Mouse (Mus musculus) layer of hippocampus, adult 9-11 months (tissue): ENCODE measurements around the gene Phlpp2.
"Not testable (repeated sequence)": the region's sequence is repeated elsewhere in the genome, so short reads cannot be mapped to it uniquely, and the experiment has no call there.

Source experiments
- DNase-seq: peaks from one replicate; pipeline ENCODE4 v3.0.0; 2022

Gene Phlpp2

DNA sequence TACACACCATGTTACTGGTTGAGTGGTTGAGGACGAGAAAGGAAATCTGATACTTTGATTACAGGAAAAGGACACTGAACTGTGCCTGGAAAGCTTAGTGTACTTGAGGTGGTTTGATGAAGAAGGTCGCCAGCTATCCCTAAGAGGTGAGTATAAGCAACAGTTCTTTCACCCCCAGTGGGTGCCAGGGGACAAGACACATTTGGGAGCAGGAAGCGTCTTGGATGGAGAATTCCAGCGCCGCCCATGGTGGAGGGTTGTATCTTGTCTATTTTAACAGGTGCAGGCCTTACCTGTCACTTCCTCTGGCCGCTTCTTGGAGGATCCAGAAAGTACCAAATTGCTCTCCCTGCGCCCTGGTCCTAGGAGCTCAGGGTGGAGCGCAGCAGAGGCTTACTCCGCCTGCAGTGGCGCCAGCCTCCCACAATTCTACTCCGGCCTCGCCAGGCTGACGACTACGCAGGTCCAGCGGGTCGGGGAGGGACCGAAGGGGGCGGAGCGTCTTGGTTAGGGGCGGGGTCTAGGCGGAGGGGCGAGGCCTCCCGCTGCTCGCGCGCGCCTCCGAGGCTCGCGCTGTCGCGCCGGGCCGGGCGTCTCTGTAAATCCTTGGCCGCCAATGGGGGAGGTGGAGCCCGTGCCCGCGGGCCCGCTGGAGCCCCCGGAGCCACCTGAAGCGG is at the start of gene Phlpp2:
Gene Phlpp2, plus strand, starts transcription at position 540 of the 677 bp plus-strand sequence.
- DNase-seq, result peak; percentile 92

DNA sequence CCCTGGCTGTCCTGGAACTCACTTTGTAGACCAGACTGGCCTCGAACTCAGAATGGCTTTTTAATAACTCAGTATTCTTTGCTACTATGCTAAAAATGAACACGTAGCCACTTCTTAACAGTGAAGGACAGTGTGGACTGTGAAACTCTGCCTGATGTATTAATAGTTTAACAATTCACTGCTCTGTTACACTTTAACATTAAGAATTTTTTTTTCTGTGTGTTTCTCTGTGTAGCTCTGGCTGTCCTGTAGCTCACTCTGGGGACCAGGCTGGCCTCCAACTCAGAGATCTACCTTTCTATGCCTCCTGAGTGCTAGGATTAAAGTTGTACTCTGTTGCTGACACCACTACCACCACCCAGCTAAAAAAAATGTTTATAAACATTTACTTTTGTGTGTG is 44.8 kb upstream of the Phlpp2 start:
- no peak for DNase-seq

DNA sequence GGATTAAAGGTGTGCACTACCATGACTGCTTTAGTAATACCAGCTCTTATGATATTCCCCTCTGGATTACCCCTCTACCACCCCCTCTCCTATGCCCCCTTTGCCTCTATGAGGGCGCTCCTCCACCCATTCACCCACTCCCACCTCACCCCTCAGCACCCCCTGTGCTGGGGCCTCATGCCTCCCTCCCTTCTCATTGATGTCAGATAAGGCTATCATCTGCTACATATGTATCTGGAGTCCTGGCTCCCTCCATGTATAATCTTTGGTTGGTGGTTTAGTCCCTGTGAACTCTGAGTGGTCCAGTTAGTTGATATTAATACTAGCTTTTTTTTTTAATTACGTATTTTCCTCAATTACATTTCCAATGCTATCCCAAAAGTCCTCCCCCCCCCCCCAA is 28.5 kb upstream of the Phlpp2 start:
- DNase-seq, result no peak

DNA sequence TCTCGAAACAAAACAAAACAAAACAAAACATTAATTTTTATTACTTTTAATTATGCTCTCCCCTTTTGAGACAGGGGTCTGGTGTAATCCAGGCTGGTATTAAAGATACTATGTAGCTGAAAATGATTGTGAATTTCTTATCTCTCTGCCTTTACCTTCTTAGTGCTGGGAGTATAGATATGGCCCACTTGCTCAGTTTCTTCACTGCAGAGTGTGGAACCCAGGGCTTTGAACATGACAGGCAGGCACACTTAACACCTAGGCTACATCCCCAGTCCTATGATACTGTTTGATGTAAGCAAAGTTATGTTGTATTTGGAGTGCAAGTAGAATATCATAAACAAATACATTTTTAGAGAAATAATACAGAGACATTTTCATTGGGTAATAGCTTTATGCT is 25.9 kb upstream of the Phlpp2 start:
- DNase-seq, result no peak

DNA sequence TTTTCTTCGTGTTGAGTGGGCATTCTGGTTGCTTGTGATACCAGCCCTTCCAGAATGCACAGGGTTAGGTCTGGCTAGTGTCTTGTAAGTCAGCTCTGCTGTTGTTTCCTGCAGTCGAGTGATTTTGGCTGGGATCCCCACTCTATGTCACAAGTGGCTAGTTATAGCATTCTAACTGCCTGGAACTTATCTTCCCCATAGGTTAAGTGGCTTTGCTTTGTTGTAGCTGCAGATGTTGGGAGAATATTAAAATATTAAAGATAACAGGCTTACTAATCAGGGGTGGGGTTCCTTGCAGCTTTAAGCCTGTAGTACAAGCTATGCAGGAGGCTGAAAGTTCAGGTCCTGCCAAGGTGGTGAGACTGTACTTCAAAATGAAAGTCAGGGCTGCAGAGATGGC is 20.5 kb upstream of the Phlpp2 start:
- no peak for DNase-seq

DNA sequence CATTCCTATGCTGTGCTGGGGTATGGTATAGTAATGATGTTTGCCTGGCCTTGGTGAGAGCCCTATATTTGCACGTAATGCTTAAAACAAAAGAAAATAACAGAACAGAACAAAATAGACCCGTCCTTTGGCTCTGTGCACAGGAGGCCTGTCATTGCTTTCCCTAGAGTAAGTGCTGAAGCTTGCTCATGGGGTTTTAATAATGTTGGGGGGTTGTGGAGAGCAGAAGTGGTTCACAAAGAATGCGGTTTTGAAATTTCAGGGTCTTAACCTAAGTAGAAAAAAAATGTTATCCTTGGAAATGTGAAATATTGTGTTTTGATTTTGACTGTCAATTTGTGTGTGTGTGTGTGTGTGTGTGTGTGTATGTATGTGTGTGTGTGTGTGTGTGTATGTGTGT is 19.4 kb upstream of the Phlpp2 start:
- no peak for DNase-seq

DNA sequence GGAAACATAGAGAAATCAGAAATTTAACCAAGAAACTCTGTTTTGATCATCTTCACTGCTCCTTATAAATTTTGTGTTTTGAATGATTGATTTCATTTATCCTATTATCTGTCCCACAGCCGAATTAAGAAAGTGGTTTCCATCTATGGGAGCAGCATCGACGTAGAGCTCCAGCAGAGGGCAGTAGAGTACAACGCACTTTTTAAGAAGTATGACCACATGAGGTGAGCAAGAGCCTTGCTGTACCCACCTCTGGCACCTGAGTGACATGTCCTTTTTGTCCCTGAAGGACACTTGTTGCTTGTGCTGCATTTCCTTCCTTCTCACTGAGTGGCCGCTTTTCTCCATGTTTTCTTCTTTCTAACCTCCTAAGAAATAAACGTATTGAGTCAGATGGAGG is 14.9 kb upstream of the Phlpp2 start:
- DNase-seq, result peak; percentile 49

DNA sequence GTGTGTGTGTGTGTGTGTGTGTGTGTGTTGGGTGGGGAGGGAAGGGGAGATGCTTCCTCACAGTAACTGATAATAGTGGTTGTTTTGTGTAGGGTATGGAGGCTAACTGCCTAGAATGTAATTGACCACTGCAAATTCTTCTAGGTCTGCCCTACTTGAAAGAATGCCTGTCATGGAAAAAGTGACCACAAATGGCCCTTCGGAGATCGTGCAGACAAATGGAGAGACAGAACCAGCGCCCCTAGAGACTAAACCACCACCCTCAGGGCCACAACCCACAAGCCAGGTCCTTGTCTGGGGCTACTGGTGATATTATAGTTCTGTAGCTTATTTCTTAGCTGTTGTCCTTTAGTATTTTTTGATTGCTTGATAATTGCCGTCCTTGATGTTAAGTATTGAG is 13.8 kb upstream of the Phlpp2 start:
- no peak for DNase-seq

DNA sequence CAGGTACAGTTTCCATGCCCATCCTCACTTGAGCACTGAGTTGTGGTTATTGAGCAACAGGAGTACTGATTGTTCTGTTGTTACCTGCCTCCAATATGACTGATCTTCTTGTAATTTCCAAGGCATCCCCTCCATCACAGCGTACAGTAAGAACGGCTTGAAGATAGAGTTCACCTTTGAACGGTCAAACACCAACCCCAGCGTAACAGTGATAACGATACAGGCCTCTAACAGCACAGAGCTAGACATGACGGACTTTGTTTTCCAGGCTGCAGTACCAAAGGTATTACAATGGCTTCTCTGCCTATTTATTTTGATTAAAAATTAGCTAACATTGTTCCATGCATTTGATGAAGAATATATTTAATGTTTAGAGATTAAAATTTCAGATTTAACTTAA is 12.9 kb upstream of the Phlpp2 start:
- DNase-seq, result no peak

DNA sequence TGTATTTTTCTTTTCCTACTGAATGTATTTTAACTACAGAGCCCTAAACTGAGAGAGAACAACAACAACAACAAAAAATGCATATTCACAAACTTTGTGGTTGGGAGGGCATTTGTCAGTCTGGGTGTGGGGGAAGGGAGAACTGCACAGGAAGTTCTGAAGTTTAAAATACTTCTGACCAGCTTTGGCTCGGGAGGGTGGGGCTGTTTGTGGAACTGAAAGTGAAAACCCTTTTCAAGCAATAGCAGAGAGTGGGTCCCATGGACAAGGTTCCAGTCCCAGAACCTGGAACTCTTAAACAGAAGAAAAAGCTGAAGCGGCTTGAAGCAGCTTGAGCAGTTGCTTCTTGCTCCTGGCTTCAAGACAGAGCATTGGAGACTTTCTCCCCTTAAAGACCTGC is 4.9 kb upstream of the Phlpp2 start:
- DNase-seq, result peak; percentile 64

DNA sequence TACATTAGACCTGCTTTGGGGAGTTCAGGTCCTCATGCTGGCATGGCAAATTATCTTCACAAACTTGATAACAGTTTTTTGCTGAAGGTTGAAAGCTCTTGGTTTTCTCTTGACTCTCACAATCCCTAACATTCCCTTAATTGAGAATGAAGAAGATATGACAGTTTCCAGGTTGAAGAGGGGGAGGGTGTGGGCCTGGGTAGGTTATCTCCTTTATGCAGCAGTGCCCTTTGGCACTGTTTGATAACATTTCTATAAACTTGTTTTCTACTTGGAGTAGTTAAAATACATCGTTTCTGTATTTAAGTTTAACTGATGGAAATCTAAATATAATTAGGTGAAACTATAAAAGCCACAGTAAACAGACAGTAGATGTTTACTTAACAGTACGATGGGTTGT is 3.5 kb upstream of the Phlpp2 start:
- no peak for DNase-seq

DNA sequence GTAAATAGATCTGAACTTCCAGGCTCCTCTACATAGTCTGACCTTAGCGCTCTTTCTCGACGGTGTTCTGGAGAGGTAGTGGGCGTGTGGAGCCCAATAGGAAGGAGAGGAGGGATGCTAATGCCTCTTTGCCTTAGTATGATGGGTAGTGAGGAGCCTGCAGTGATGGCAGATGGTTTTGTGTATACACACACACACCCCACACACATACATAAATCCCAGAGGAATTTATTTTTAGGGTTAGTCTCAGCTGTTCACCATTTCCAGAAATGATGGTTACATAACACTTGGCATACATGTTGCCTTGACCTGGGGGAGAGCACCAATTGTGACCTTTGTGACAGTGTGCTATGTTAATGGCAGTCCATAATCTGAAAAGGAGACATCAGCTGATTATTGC is 2.8 kb upstream of the Phlpp2 start:
- peak; percentile 59 for DNase-seq

DNA sequence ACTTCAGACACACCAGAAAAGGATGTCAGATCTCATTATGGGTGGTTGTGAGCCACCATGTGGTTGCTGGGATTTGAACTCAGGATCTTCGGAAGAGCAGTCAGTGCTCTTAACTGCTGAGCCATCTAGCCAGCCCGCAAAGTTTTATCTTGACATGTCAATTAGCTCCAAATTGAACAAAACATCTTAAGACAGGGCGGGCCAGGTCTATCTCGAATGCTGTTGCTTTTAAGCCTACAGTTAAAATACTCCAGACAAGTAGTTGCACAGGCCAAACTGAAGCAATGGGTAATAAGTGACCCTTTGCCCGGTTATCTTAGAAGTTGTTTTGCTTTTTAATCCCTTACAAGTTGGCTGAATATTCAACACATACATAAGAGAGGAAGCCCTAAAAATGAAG is 1.7 kb upstream of the Phlpp2 start:
- no peak for DNase-seq

DNA sequence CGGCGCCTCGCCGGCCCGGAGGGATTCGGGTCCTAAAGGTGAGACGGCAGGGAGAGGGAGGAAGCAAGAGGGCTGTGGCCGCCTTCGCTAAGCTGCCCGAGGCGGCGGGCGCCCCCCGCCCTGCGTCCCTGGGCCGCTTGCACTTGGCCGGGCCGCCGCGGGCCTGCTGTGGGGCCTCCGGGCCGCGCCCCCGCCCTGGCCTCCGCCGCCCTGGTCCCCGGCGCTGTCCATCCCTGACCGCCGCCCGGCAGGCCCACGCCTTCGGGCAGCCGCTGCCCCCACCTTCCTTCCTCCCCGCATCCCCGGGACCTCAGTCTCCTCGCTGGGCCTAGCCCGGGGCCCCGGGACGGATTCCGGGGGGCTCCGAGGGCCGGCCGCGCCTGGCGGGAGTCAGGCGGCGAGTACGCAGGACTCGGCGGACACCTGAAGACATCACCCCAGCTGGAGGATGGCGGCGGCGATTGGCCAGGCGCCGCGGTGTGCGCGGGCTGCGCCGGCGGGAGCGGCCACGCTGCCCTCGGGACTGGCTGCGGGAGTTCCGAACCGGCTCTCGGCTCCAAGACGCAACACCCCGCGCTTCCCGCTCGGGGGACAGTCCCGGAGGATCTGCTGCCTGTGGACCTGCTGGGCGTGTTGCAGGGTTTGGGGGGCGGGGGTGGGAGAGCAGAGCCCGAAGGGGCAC is 479 bp downstream of the Phlpp2 start:
- DNase-seq, result peak; percentile 55

DNA sequence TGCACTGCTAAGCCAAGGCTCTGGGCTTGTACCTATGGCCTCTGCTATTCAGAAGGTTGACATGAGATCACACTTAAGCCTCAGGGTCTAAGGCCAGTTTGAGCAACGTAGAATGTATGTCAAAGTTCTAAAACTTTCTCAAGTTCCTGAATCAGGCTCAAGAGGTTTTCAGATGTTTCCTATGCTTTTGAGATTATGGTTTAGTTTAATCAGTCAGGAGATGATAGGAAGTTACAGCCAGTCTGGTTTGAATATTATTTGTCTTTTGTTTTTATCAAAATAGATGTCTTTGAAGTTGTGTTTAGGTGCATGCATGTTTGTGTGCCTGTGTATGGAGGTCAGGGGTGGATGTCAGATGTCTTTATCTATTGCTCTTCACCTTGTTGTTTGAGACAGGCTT is 2.7 kb downstream of the Phlpp2 start:
- DNase-seq, result no peak

DNA sequence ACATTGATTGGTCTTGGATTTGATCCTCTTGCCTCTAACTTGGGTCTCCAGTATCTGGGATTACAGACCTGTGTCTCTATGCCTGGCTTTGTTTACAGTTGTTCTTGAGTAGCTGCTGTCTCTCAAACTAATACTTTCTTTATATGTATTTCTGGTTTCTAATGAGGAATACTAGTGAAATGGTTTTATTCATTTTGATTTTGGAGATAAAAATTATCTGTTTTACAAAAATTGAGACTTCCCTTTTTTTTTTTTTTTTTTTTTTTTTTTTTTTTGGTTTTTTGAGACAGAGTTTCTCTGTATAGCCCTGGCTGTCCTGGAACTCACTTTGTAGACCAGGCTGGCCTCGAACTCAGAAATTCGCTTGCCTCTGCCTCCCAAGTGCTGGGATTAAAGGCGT is 5.5 kb downstream of the Phlpp2 start:
- not testable (repeated sequence) for DNase-seq

DNA sequence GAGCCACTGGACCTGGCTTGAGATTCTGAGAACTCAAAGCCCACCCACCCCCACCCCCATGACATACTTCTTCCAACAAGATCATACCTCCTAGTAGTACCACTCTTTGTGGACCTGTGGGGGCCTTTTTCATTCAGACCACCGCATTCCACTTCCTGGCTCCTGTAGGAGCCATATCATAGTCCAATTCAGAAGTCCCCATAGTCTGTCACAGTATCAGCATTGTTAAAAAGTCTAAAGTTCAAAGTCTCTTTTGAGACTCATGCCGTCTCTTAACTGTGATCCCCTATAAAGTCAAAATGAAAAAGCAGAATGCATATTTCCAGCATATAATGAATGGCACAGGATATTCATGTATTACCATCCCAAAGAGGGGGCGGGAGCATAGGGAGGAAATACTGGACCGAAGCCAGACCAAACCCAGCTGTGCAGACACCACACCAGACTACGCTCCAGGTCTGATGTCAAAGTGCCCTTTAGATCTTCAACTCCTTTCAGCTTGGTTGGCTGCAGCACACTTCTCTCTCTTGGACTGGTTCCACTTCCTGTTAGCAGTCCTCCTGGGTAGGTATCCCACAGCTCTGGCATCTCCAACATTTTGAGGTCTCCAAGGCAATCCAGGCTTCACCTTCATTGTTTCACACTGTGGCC is 11.8 kb downstream of the Phlpp2 start:
- no peak for DNase-seq

DNA sequence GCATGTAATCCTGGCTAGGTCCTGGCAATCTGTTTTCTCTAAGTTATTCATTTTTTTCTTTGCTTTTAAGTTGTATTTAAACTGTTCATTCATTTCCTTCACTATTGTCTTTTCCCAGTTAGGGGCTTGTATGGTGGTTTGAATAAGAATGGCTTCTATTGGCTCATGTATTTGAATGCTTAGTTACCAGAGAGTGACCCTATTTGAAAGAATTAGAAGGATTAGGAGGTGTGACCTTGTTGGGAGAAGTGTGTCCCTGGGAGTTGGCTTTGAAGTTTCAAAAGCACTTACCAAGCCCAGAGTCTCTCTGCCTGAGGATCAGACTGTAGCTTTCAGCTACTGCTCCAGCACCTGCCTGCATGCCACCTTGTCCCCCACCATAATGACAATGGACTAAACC is 17.0 kb downstream of the Phlpp2 start:
- no peak for DNase-seq

DNA sequence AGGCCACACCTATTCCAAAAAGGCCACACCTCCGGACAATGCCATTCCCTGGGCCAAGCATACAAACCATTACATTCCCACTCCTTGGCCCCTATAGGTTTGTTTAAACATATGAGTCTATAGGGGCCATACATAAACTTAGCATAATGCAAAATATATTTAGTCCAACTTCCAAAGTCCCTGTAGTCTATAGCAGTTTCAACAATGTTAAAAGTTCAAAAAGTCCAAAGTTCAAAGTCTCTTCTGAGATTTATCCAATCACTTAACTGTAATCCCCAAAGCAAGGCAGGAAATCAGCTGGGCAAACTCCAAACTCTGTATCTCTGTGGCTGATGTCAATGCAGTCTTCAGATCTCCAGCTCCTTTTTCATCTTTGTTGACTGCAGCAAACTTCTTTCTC is 20.9 kb downstream of the Phlpp2 start:
- DNase-seq, result no peak

DNA sequence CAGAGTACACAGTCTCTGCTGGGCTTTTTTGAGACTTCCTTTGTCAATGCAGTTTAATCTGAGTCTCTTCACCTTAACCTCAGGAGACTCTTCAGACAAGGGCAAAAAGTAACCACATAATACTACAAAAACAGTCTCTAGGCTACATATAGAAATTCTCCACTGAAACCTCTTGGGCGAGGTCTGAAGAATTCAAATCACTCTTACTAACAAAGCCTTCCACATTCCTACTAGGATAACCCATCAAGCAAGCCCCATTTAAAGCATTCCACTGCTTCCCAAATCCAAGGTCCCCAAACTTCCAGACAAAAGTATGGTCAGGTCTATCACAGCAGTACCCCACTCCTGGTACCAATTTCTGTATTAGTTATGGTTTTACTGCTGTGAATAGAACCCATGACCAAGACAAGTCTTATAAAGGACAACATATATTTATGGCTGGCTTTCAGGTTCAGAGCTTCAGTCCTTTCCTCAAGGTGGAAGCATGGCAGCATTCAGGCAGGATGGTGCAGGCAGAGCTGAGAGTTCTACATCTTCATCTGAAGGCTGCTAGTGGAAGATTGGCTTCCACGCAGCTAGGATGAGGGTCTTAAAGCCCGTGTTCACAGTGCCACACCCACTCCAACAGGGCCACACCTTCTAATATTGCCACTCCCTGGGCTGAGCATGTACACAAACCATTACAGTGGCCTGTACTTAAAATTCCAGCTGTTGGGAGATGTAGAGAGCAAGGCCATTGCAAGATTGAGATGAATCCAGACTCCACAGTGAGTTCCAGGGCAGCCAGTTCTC is 22.6 kb downstream of the Phlpp2 start:
- DNase-seq, result no peak

DNA sequence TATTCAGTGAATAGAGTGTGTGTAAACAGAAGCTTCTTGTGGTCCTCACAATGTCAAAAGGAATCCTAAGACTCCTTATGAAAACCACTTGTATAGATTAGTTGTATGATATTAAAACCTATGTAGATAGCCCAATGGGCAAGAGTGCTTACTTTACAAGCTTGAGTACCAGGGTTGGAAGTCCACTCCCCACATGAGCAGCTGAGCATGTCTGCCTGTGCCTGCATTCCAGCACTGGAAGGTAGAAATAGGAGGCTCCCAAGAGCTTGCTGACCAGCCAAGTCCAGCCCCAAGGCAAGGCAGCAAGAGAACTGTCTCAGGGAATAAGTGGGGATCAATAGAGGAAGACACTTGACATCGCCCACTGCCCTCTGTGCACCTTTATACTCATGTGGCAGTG is 26.3 kb downstream of the Phlpp2 start:
- no peak for DNase-seq

DNA sequence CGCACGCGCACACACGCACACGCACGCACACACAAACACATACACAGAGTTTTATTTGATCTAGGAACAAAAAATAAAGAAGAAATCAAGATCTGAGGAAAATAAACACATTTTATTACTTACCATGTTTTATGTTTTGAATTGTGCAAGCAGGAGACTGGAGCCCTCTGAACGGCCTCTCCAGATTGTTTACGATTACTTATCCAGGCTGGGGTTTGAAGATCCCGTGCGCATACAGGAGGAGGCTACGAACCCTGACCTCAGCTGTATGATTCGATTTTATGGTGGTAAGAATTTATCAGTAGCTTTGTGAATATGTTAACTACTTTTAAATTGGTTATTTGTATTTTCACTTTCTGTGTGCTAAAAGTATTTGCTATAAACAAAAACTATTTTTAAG is 27.0 kb downstream of the Phlpp2 start:
- DNase-seq, result no peak

DNA sequence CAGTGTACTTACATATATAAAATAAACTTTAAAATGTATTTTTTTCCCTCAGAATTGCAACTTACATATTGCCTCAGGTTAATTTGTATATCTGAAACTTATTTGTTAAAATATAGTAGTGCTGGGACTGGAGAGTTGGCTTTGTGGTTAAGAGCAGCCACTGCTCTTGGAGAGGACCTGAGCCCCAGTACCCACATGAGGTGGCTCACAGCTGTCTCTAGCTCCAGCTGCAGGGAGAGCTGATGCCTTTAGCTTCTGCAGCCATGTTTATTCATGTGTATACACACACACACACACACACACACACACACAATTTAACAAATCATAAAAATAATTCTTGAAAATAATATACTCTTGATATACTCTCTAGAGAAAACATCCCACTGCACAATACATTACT is 34.0 kb downstream of the Phlpp2 start:
- no peak for DNase-seq
